Mouse (Mus musculus): Measurements from ENCODE around the gene Epsti1. TPM values are rescaled to one million over a fixed set of nuclear protein-coding genes. Genes with fewer than 3 reads are reported as not detected.
"Not testable (repeated sequence)": the region's sequence is repeated elsewhere in the genome, so short reads cannot be mapped to it uniquely, and the experiment has no call there.

Gene Epsti1
- polyA plus RNA-seq, 1 experiment from 2014 or later, result 6.4 TPM

- Histone ChIP-seq H3K4me2 (ENCODE audit: low read depth, low read length) (peak within 1 kb of the TSS; percentile 65), H3K9ac (ENCODE audit: low read length) (peak within 1 kb of the TSS; percentile 96), H3K9me3 (replicated peaks; ENCODE audit: control insufficient read depth, low read length) (no peaks in the 10 kb centered on the region), H3K36me3 (ENCODE audit: control insufficient read depth, insufficient read depth) (peaks cover 3% of the 10 kb centered on the region; the same call in 1 of the 2 replicates), H3K27ac (ENCODE audit: low read length) (peak within 1 kb of the TSS; percentile 62; the same call in 1 of the 2 replicates), H3K27me3 (ENCODE audit: control insufficient read depth, insufficient read depth, low read length) (no peaks in the 10 kb centered on the region), H3K4me3 (ENCODE audit: low read length) (peak within 1 kb of the TSS; percentile 99), H3K4me1 (ENCODE audit: control insufficient read depth, insufficient read depth, low read length) (peaks cover 8% of the 10 kb centered on the region; the same call in 1 of the 2 replicates)
- ATAC-seq (replicated peaks; ENCODE audit: extremely low read depth, insufficient read depth, low FRiP score), result peak; percentile 88
- 1% methylated on average over 44 of the region's 44 CpGs for WGBS
Observed at GRCm38 (mm10) chr14:77874304-77875241, 29.5 kb upstream of the Epsti1 start, which contains the start of gene Dnajc15. Dnajc15 (minus strand) TSS chr14:77875125.

- Histone ChIP-seq H3K4me2 (ENCODE audit: low read depth, low read length) (no peak overlapping the region), H3K4me1 (ENCODE audit: control insufficient read depth, insufficient read depth, low read length) (peaks cover 8% of the 10 kb centered on the region; the same call in 1 of the 2 replicates), H3K36me3 (ENCODE audit: control insufficient read depth, insufficient read depth) (no peaks in the 10 kb centered on the region), H3K9me3 (replicated peaks; ENCODE audit: control insufficient read depth, low read length) (no peaks in the 10 kb centered on the region), H3K9ac (ENCODE audit: low read length) (no peak overlapping the region), H3K4me3 (ENCODE audit: low read length) (no peak overlapping the region), H3K27me3 (ENCODE audit: control insufficient read depth, insufficient read depth, low read length) (no peaks in the 10 kb centered on the region), H3K27ac (ENCODE audit: low read length) (no peak overlapping the region)
- ATAC-seq (replicated peaks; ENCODE audit: extremely low read depth, insufficient read depth, low FRiP score), result no peak
- 82% methylated on average over 1 of the region's 1 CpGs for WGBS
Observed at GRCm38 (mm10) chr14:77876199-77876598, 27.8 kb upstream of the Epsti1 start.

- WGBS, result 68% methylated on average over 2 of the region's 2 CpGs
- ATAC-seq (replicated peaks; ENCODE audit: extremely low read depth, insufficient read depth, low FRiP score), result not testable (repeated sequence)
Observed at GRCm38 (mm10) chr14:77877876-77878275, 26.2 kb upstream of the Epsti1 start.

GRCm38 (mm10) chr14:77881998-77882397 is 22.0 kb upstream of the Epsti1 start:
- WGBS, result 85% methylated on average over 1 of the region's 1 CpGs
- no peaks in the 10 kb centered on the region for H3K4me1 ChIP-seq (ENCODE audit: control insufficient read depth, insufficient read depth, low read length)

More at GRCm38 (mm10) chr14:77877876-77878275, 26.2 kb upstream of the Epsti1 start:
- not testable (repeated sequence) for H3K4me1 ChIP-seq (ENCODE audit: control insufficient read depth, insufficient read depth, low read length); H3K9ac ChIP-seq (ENCODE audit: low read length); H3K9me3 ChIP-seq (replicated peaks; ENCODE audit: control insufficient read depth, low read length); H3K27ac ChIP-seq (ENCODE audit: low read length); H3K36me3 ChIP-seq (ENCODE audit: control insufficient read depth, insufficient read depth); H3K27me3 ChIP-seq (ENCODE audit: control insufficient read depth, insufficient read depth, low read length); H3K4me3 ChIP-seq (ENCODE audit: low read length); H3K4me2 ChIP-seq (ENCODE audit: low read depth, low read length)

GRCm38 (mm10) chr14:77882669-77883068 is 21.4 kb upstream of the Epsti1 start:
- ATAC-seq (replicated peaks; ENCODE audit: extremely low read depth, insufficient read depth, low FRiP score), result no peak
- Histone ChIP-seq H3K9ac (ENCODE audit: low read length) (no peak overlapping the region), H3K4me1 (ENCODE audit: control insufficient read depth, insufficient read depth, low read length) (no peaks in the 10 kb centered on the region), H3K4me2 (ENCODE audit: low read depth, low read length) (no peak overlapping the region), H3K4me3 (ENCODE audit: low read length) (no peak overlapping the region), H3K27me3 (ENCODE audit: control insufficient read depth, insufficient read depth, low read length) (no peaks in the 10 kb centered on the region), H3K27ac (ENCODE audit: low read length) (no peak overlapping the region), H3K9me3 (replicated peaks; ENCODE audit: control insufficient read depth, low read length) (no peaks in the 10 kb centered on the region), H3K36me3 (ENCODE audit: control insufficient read depth, insufficient read depth) (no peaks in the 10 kb centered on the region)
- WGBS, result 74% methylated on average over 6 of the region's 6 CpGs

More at GRCm38 (mm10) chr14:77881998-77882397, 22.0 kb upstream of the Epsti1 start:
- no peak overlapping the region for H3K27ac ChIP-seq (ENCODE audit: low read length)
- H3K4me3 ChIP-seq (ENCODE audit: low read length), result no peak overlapping the region
- no peak overlapping the region for H3K4me2 ChIP-seq (ENCODE audit: low read depth, low read length)
- no peaks in the 10 kb centered on the region for H3K27me3 ChIP-seq (ENCODE audit: control insufficient read depth, insufficient read depth, low read length)
- no peaks in the 10 kb centered on the region for H3K9me3 ChIP-seq (replicated peaks; ENCODE audit: control insufficient read depth, low read length)
- ATAC-seq (replicated peaks; ENCODE audit: extremely low read depth, insufficient read depth, low FRiP score), result no peak
- no peak overlapping the region for H3K9ac ChIP-seq (ENCODE audit: low read length)
- H3K36me3 ChIP-seq (ENCODE audit: control insufficient read depth, insufficient read depth), result no peaks in the 10 kb centered on the region

GRCm38 (mm10) chr14:77886376-77886775 is 17.7 kb upstream of the Epsti1 start:
- WGBS, result 71% methylated on average over 3 of the region's 3 CpGs
- H3K4me3 ChIP-seq (ENCODE audit: low read length), result no peak overlapping the region

GRCm38 (mm10) chr14:77886941-77887340 is 17.1 kb upstream of the Epsti1 start:
- Histone ChIP-seq H3K36me3 (ENCODE audit: control insufficient read depth, insufficient read depth) (no peaks in the 10 kb centered on the region), H3K27ac (ENCODE audit: low read length) (no peak overlapping the region), H3K9ac (ENCODE audit: low read length) (no peak overlapping the region), H3K9me3 (replicated peaks; ENCODE audit: control insufficient read depth, low read length) (0 out of 2 replicates have a peak, but pooled peaks cover 2% of the 10 kb centered on the region), H3K4me3 (ENCODE audit: low read length) (no peak overlapping the region), H3K27me3 (ENCODE audit: control insufficient read depth, insufficient read depth, low read length) (no peaks in the 10 kb centered on the region), H3K4me1 (ENCODE audit: control insufficient read depth, insufficient read depth, low read length) (no peaks in the 10 kb centered on the region), H3K4me2 (ENCODE audit: low read depth, low read length) (no peak overlapping the region)
- WGBS, result 76% methylated on average over 4 of the region's 4 CpGs
- ATAC-seq (replicated peaks; ENCODE audit: extremely low read depth, insufficient read depth, low FRiP score), result no peak

More at GRCm38 (mm10) chr14:77886376-77886775, 17.7 kb upstream of the Epsti1 start:
- H3K4me1 ChIP-seq (ENCODE audit: control insufficient read depth, insufficient read depth, low read length), result no peaks in the 10 kb centered on the region
- H3K9me3 ChIP-seq (replicated peaks; ENCODE audit: control insufficient read depth, low read length), result 0 out of 2 replicates have a peak, but pooled peaks cover 2% of the 10 kb centered on the region
- no peak overlapping the region for H3K4me2 ChIP-seq (ENCODE audit: low read depth, low read length)
- H3K9ac ChIP-seq (ENCODE audit: low read length), result no peak overlapping the region
- no peaks in the 10 kb centered on the region for H3K27me3 ChIP-seq (ENCODE audit: control insufficient read depth, insufficient read depth, low read length)
- no peaks in the 10 kb centered on the region for H3K36me3 ChIP-seq (ENCODE audit: control insufficient read depth, insufficient read depth)
- no peak overlapping the region for H3K27ac ChIP-seq (ENCODE audit: low read length)
- no peak for ATAC-seq (replicated peaks; ENCODE audit: extremely low read depth, insufficient read depth, low FRiP score)

- 84% methylated on average over 7 of the region's 7 CpGs for WGBS
- Histone ChIP-seq H3K9ac (ENCODE audit: low read length) (no peak overlapping the region), H3K4me1 (ENCODE audit: control insufficient read depth, insufficient read depth, low read length) (no peaks in the 10 kb centered on the region), H3K27me3 (ENCODE audit: control insufficient read depth, insufficient read depth, low read length) (no peaks in the 10 kb centered on the region), H3K4me2 (ENCODE audit: low read depth, low read length) (no peak overlapping the region), H3K4me3 (ENCODE audit: low read length) (no peak overlapping the region), H3K36me3 (ENCODE audit: control insufficient read depth, insufficient read depth) (no peaks in the 10 kb centered on the region), H3K27ac (ENCODE audit: low read length) (no peak overlapping the region), H3K9me3 (replicated peaks; ENCODE audit: control insufficient read depth, low read length) (0 out of 2 replicates have a peak, but pooled peaks cover 2% of the 10 kb centered on the region)
- ATAC-seq (replicated peaks; ENCODE audit: extremely low read depth, insufficient read depth, low FRiP score), result no peak
Observed at GRCm38 (mm10) chr14:77889911-77890310, 14.1 kb upstream of the Epsti1 start.

GRCm38 (mm10) chr14:77895951-77896350 is 8.1 kb upstream of the Epsti1 start:
- H3K27me3 ChIP-seq (ENCODE audit: control insufficient read depth, insufficient read depth, low read length), result no peaks in the 10 kb centered on the region
- no peak overlapping the region for H3K4me3 ChIP-seq (ENCODE audit: low read length)
- WGBS, result 83% methylated on average over 3 of the region's 3 CpGs
- H3K27ac ChIP-seq (ENCODE audit: low read length), result no peak overlapping the region
- H3K9ac ChIP-seq (ENCODE audit: low read length), result no peak overlapping the region
- 0 out of 2 replicates have a peak, but pooled peaks cover 4% of the 10 kb centered on the region for H3K9me3 ChIP-seq (replicated peaks; ENCODE audit: control insufficient read depth, low read length)
- H3K4me2 ChIP-seq (ENCODE audit: low read depth, low read length), result no peak overlapping the region
- no peak for ATAC-seq (replicated peaks; ENCODE audit: extremely low read depth, insufficient read depth, low FRiP score)
- H3K36me3 ChIP-seq (ENCODE audit: control insufficient read depth, insufficient read depth), result no peaks in the 10 kb centered on the region
- no peaks in the 10 kb centered on the region for H3K4me1 ChIP-seq (ENCODE audit: control insufficient read depth, insufficient read depth, low read length)
